Mouse (Mus musculus): ENCODE measurements around the gene Olfr1380.
"Not testable (repeated sequence)": the region's sequence is repeated elsewhere in the genome, so short reads cannot be mapped to it uniquely, and the experiment has no call there.

Gene Olfr1380

GRCm38 (mm10) chr11:49556578-49556977 is at the start of gene Olfr1380:
Gene Olfr1380 (plus strand): TSS chr11:49556878.
- not testable (repeated sequence) for DNase-seq

GRCm38 (mm10) chr11:49518086-49518485 is 38.6 kb upstream of the Olfr1380 start:
- no peak for DNase-seq

- no peak for DNase-seq
These were observed 37.3 kb upstream of the Olfr1380 start, which contains the start of gene Olfr1383 for GRCm38 (mm10) chr11:49519348-49519747. Gene Olfr1383 (plus strand): TSS chr11:49519648.

- no peak for DNase-seq
These were observed 28.7 kb upstream of the Olfr1380 start, which contains the start of gene Olfr1382 for GRCm38 (mm10) chr11:49527947-49528346. Gene Olfr1382 (plus strand): TSS chr11:49528247.

GRCm38 (mm10) chr11:49532761-49533160 is 23.9 kb upstream of the Olfr1380 start:
- no peak for DNase-seq

- DNase-seq, result peak in 1 of 2 experiments; percentile 13
These were observed 20.0 kb upstream of the Olfr1380 start for GRCm38 (mm10) chr11:49536631-49537030.

GRCm38 (mm10) chr11:49543149-49543548 is 13.5 kb upstream of the Olfr1380 start, which contains the start of gene Olfr1381:
Gene Olfr1381 (plus strand): TSS chr11:49543449.
- DNase-seq, result not testable (repeated sequence)

GRCm38 (mm10) chr11:49554033-49554432 is 2.6 kb upstream of the Olfr1380 start:
- peak; percentile 12 to 20 for DNase-seq

- DNase-seq, result peak in 1 of 2 experiments; percentile 9
These were observed 18.4 kb downstream of the Olfr1380 start for GRCm38 (mm10) chr11:49575054-49575453.

- DNase-seq, result not testable (repeated sequence)
These were observed 23.8 kb downstream of the Olfr1380 start for GRCm38 (mm10) chr11:49580452-49580851.

- DNase-seq, result no peak
These were observed 33.5 kb downstream of the Olfr1380 start for GRCm38 (mm10) chr11:49590213-49590612.

- not testable (repeated sequence) for DNase-seq
These were observed 40.5 kb downstream of the Olfr1380 start for GRCm38 (mm10) chr11:49597149-49597548.

GRCm38 (mm10) chr11:49608306-49608705 is 51.6 kb downstream of the Olfr1380 start:
- not testable (repeated sequence) for DNase-seq

- DNase-seq, result peak; percentile 23 to 34
These were observed 52.5 kb downstream of the Olfr1380 start, which contains the start of gene Flt4 for GRCm38 (mm10) chr11:49608938-49609867. Gene Flt4 (plus strand): TSS chr11:49609263.

GRCm38 (mm10) chr11:49609868-49610824 is 53.5 kb downstream of the Olfr1380 start:
- DNase-seq, result peak; percentile 26 to 32

- DNase-seq, result not testable (repeated sequence)
These were observed 54.7 kb downstream of the Olfr1380 start for GRCm38 (mm10) chr11:49611349-49611748.

GRCm38 (mm10) chr11:49612154-49612553 is 55.5 kb downstream of the Olfr1380 start:
- DNase-seq, result peak in 1 of 2 experiments; percentile 27

GRCm38 (mm10) chr11:49613349-49613748 is 56.7 kb downstream of the Olfr1380 start:
- no peak for DNase-seq
